Mouse (Mus musculus) liver, adult (tissue): ENCODE measurements around the gene Ptprj.

ENCODE experiments used
- GATA4 ChIP-seq: IDR thresholded peaks from 2 replicates; pipeline ENCODE4 v1.6.1; 2014; ENCODE audit warnings: mild to moderate bottlenecking, low read length; ENCODE audit not compliant: insufficient replicate concordance

Ptprj gene

DNA sequence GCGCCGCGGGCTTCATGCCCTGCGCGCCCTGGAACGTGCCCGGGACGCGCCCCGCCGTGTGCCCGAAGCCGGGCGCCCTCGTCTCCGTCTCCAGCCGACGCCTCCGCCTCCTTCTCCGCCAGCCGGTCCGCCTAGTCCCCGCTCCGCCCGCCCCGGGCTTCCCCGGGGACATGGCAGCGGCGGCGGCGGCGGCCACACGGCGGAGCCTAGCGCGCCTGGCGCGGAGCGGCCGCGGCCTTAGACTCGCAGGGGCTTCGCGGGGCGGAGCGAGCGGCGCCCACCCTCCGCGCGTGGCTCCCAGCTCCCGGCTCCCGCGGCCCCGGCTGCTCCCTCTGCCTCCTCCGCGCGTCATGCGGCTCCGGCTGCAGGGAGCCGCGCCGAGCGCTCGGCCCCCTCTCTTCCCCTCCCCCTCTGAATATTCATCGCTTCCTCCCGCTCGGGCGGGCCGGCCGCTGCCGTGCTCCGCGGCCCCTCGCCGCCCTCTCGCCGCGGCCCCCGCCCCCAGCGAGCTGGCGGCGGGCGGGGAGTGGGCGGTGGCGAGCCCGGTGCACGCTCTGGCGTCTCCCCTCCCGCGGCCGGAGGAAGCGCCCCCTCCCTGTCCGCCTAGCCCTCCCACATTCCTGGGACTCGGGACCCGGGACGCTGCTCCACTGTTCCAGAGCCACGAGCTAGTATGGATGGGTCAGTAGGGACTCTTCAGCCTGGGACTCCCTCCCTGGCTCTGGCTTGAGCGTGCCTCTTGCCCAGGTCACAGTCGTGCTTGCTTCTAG, at the start of gene Ptprj:
Ptprj (minus strand) TSS at position 412 of the 770 bp plus-strand sequence.
- TF ChIP-seq GATA4, result no peak

DNA sequence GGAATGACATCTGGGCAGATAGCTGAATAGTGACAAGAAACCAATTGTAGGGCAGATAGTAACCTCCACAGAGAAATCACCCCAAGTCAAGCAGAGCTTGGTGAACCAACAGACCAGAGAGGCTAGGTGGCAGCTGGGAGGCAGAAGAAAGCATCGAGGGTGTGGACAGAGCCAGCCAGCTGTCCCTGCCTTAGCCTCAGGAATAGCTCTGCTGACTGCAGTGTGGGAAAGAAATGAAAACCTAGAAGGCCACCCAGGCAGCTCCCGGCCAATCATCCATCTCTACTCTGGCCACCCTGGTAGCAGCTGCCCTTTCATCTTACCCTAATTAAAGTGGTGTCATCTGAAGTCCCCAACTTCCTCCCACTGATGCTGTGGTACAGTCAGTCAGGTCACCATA, 49.1 kb upstream of the Ptprj start:
- no peak for TF ChIP-seq GATA4

DNA sequence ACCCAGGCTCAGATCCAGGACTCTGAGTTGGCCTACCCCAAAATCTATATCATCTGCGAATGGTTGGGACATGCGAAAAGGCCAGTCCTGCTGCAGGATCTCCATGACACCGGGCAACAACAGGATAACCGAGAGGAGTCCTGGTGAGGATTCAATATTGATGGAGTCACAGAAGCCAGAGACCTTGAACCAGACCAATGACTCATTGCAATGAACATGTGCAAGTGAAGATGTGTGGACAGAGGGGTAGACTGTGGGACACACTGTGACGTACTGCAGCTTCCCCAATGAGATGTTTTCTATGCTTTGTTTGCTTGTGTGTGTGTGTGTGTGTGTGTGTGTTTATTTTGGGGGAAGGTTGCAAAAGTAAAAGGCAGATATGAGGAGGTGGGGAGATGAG, 47.8 kb upstream of the Ptprj start:
- no peak for TF ChIP-seq GATA4

DNA sequence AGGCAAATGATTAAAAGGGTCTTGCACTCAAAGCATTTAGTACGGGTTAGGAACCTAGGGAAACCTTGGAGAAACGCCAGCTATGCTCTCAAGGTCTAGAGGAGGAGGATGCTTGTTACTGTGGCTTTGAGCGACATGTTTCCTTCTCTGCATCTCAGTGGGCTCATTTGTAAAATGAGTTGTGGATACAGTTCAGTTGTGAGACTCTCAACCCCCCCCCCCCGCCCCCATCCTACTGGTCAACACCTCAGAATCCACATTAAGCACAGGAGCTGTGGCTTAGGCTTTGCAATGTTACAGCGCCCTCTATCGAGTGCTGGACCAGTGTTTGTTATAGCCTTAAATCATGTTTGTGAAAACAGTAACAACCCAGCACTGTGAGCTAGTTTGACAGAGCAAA, 44.5 kb upstream of the Ptprj start:
- TF ChIP-seq GATA4, result no peak

DNA sequence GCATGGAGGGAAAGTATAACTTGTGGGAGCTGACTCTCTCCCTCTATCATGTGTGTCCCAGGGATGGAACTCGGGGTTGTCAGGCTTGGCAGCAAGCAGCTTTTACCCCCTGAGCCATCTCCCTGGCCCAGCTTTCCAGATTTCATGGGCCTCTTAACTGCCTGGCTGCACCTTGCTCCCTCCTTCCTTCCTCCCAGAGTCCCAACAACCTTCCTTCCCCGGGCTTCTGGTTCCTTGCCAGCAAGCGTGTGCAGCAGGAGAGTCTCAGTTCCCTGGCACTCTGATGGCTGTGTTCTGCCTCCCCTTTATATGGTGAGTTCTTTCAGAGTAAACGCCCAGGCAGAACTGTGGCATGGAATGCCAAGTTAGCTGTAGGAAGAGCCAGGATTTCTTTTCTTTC, 43.9 kb upstream of the Ptprj start:
- TF ChIP-seq GATA4, result no peak

GRCm38 (mm10) chr2:90620815-90621214, 40.4 kb upstream of the Ptprj start:
- TF ChIP-seq GATA4, result no peak

DNA sequence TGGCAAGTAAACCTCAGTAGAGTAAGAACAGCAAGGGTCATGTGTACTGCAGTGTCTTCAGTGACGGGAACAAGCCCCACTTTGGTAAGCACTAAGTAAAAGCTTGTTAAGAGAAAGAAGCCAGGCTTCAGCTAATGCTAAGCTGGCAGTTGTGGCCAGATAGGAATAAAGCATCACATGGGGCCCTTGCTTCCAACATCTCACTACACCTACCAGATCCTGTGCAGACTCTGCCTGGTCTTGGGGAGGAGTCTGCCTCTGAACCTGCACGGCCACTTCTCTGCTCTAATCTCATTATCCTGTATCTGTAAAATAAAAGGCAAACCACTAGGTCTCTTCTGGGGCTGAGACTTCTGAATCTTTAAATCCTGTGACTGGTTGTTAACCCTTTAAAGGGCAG, 39.2 kb upstream of the Ptprj start:
- no peak for TF ChIP-seq GATA4

GRCm38 (mm10) chr2:90614651-90615171, 34.3 kb upstream of the Ptprj start:
- TF ChIP-seq GATA4, result no peak

DNA sequence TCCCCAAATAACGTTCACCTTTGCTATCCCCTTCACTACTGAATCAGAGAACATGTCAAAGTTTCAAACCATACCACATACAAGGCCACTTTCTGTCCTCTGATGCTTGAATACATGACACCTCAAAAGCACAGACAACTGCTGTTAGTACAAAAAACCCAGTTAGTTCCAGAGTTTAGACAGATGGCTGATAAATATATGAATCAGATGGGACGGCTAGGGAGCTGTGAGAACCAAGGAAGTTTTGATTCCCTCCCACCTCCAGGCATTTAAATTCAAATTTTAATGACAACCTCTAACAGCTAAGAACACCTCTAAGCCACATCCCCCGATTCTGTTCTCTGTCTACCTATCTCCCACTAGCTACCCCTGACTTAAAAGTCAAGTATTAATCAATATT, 33.1 kb upstream of the Ptprj start:
- no peak for TF ChIP-seq GATA4

DNA sequence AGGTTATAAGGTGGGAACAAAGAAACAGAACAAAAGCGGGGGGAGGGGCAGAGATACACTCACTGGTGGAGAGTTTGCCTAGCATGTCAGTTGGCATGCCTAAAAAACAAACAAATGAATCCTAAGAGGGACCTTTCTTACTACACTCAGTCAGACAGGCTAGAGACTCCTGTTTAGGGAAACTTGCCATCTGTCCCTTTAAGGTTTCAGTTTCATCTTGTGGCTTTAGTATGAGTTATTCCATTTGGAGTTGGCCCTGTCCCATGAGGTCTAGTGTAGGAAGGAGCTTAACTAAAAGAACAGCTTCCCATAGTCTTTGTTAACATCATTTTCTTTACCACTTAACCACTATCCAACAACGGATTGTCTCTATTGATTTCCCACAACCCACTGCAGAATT, 32.6 kb upstream of the Ptprj start:
- no peak for TF ChIP-seq GATA4

GRCm38 (mm10) chr2:90611959-90612571, 31.6 kb upstream of the Ptprj start:
- no peak for TF ChIP-seq GATA4

- no peak for TF ChIP-seq GATA4
Observed at GRCm38 (mm10) chr2:90601056-90601455, 20.6 kb upstream of the Ptprj start.

DNA sequence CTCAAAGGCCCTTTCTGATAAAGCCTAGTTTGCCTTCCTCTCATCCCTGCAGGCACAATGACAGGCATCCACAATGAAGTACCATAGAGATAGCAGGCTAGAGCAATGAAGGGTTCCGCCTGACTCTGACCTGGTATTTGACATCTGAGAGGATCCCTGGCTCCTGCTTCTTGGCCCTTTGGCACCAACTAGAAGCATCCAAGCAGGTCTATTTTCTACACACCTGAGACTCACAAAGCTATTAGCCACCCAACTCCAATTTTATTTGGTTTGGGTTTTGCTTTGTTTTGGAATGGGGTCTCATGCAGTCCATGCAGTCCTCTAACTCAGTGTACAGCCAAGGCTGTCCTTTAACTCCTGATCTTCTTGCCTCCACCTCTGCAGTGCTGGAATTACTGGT, 7.7 kb upstream of the Ptprj start:
- no peak for TF ChIP-seq GATA4

GRCm38 (mm10) chr2:90584506-90584905, 4.1 kb upstream of the Ptprj start:
- no peak for TF ChIP-seq GATA4

- TF ChIP-seq GATA4, result no peak
Observed at GRCm38 (mm10) chr2:90583628-90584131, 3.2 kb upstream of the Ptprj start.

DNA sequence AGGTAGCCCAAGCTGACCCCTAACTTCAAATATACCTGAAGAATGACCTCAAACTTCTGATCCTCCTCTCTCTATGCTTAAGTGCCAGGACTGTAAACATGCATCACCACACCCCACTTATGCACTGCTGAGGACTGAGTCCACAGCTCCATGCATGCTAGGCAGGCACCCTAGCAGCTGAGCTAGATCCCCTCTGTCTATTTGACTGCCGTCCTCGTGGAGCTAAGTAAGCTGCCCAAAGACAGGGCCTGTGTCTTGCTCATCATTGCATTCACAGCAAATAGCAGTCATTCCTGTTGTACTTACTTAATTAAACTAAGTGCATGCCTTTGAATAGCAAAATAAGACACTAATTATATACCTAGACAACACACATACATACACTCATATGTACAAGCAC, 2.4 kb upstream of the Ptprj start:
- no peak for TF ChIP-seq GATA4
